Mouse (Mus musculus): ENCODE results near the gene Car5a. TPM values are rescaled to one million over a fixed set of nuclear protein-coding genes. Genes with fewer than 3 reads are reported as not detected.

Gene Car5a
- polyA plus RNA-seq, 1 experiment from 2014 or later, result 0.72 TPM

- no peak for ATAC-seq
- 85% methylated on average over 4 of the region's 4 CpGs for WGBS
Observed at GRCm38 (mm10) chr8:121930047-121930446, 14.7 kb downstream of the Car5a start.

GRCm38 (mm10) chr8:121927316-121927715 lies 17.4 kb downstream of the Car5a start:
- no peaks in the 10 kb centered on the region for H3K9me3 ChIP-seq (ENCODE audit: control insufficient read depth, low read length)
- no peaks in the 10 kb centered on the region for H3K36me3 ChIP-seq (ENCODE audit: control insufficient read depth, insufficient read depth)
- H3K27ac ChIP-seq (ENCODE audit: low read length), result no peak overlapping the region
- WGBS, result 37% methylated on average over 8 of the region's 8 CpGs
- peak; percentile 63; the same call in 1 of the 2 replicates for ATAC-seq
- H3K27me3 ChIP-seq (replicated peaks; ENCODE audit: control insufficient read depth, insufficient read depth, low read length), result no peaks in the 10 kb centered on the region
- no peak overlapping the region for H3K4me3 ChIP-seq (replicated peaks; ENCODE audit: low read length)
- no peaks in the 10 kb centered on the region for H3K4me1 ChIP-seq (replicated peaks; ENCODE audit: control insufficient read depth, insufficient read depth, low read length)
- no peak overlapping the region for H3K4me2 ChIP-seq (ENCODE audit: low read length)
- H3K9ac ChIP-seq (replicated peaks; ENCODE audit: low read depth, low read length), result no peak overlapping the region

More at GRCm38 (mm10) chr8:121930047-121930446, 14.7 kb downstream of the Car5a start:
- Histone ChIP-seq H3K27me3 (replicated peaks; ENCODE audit: control insufficient read depth, insufficient read depth, low read length) (no peaks in the 10 kb centered on the region), H3K9ac (replicated peaks; ENCODE audit: low read depth, low read length) (no peak overlapping the region), H3K36me3 (ENCODE audit: control insufficient read depth, insufficient read depth) (no peaks in the 10 kb centered on the region), H3K4me2 (ENCODE audit: low read length) (no peak overlapping the region), H3K27ac (ENCODE audit: low read length) (no peak overlapping the region), H3K9me3 (ENCODE audit: control insufficient read depth, low read length) (no peaks in the 10 kb centered on the region), H3K4me3 (replicated peaks; ENCODE audit: low read length) (no peak overlapping the region), H3K4me1 (replicated peaks; ENCODE audit: control insufficient read depth, insufficient read depth, low read length) (peaks cover 5% of the 10 kb centered on the region)

- no peaks in the 10 kb centered on the region for H3K36me3 ChIP-seq (ENCODE audit: control insufficient read depth, insufficient read depth)
- no peak overlapping the region for H3K27ac ChIP-seq (ENCODE audit: low read length)
- no peak overlapping the region for H3K9ac ChIP-seq (replicated peaks; ENCODE audit: low read depth, low read length)
- no peak for ATAC-seq
- no peaks in the 10 kb centered on the region for H3K4me1 ChIP-seq (replicated peaks; ENCODE audit: control insufficient read depth, insufficient read depth, low read length)
- no peak overlapping the region for H3K4me2 ChIP-seq (ENCODE audit: low read length)
- 71% methylated on average over 8 of the region's 8 CpGs for WGBS
- no peaks in the 10 kb centered on the region for H3K9me3 ChIP-seq (ENCODE audit: control insufficient read depth, low read length)
- no peaks in the 10 kb centered on the region for H3K27me3 ChIP-seq (replicated peaks; ENCODE audit: control insufficient read depth, insufficient read depth, low read length)
- H3K4me3 ChIP-seq (replicated peaks; ENCODE audit: low read length), result no peak overlapping the region
Observed at GRCm38 (mm10) chr8:121926266-121926665, 18.4 kb downstream of the Car5a start.

- Histone ChIP-seq H3K4me3 (replicated peaks; ENCODE audit: low read length) (no peak overlapping the region), H3K9me3 (ENCODE audit: control insufficient read depth, low read length) (no peaks in the 10 kb centered on the region), H3K9ac (replicated peaks; ENCODE audit: low read depth, low read length) (no peak overlapping the region), H3K27me3 (replicated peaks; ENCODE audit: control insufficient read depth, insufficient read depth, low read length) (no peaks in the 10 kb centered on the region), H3K27ac (ENCODE audit: low read length) (no peak overlapping the region), H3K4me2 (ENCODE audit: low read length) (no peak overlapping the region), H3K36me3 (ENCODE audit: control insufficient read depth, insufficient read depth) (no peaks in the 10 kb centered on the region), H3K4me1 (replicated peaks; ENCODE audit: control insufficient read depth, insufficient read depth, low read length) (no peaks in the 10 kb centered on the region)
- peak; percentile 52; the same call in 1 of the 2 replicates for ATAC-seq
- 31% methylated on average over 10 of the region's 10 CpGs for WGBS
Observed at GRCm38 (mm10) chr8:121925624-121926023, 19.1 kb downstream of the Car5a start.

- Histone ChIP-seq H3K27ac (ENCODE audit: low read length) (no peak overlapping the region), H3K27me3 (replicated peaks; ENCODE audit: control insufficient read depth, insufficient read depth, low read length) (no peaks in the 10 kb centered on the region), H3K9ac (replicated peaks; ENCODE audit: low read depth, low read length) (no peak overlapping the region), H3K9me3 (ENCODE audit: control insufficient read depth, low read length) (no peaks in the 10 kb centered on the region), H3K4me3 (replicated peaks; ENCODE audit: low read length) (no peak overlapping the region), H3K4me2 (ENCODE audit: low read length) (no peak overlapping the region), H3K36me3 (ENCODE audit: control insufficient read depth, insufficient read depth) (no peaks in the 10 kb centered on the region), H3K4me1 (replicated peaks; ENCODE audit: control insufficient read depth, insufficient read depth, low read length) (no peaks in the 10 kb centered on the region)
- no peak for ATAC-seq
- 90% methylated on average over 5 of the region's 5 CpGs for WGBS
Observed at GRCm38 (mm10) chr8:121924681-121925080, 20.0 kb downstream of the Car5a start.

GRCm38 (mm10) chr8:121922101-121922500 lies 22.6 kb downstream of the Car5a start:
- Histone ChIP-seq H3K4me3 (replicated peaks; ENCODE audit: low read length) (no peak overlapping the region), H3K36me3 (ENCODE audit: control insufficient read depth, insufficient read depth) (no peaks in the 10 kb centered on the region), H3K4me2 (ENCODE audit: low read length) (no peak overlapping the region), H3K9me3 (ENCODE audit: control insufficient read depth, low read length) (no peaks in the 10 kb centered on the region), H3K27ac (ENCODE audit: low read length) (no peak overlapping the region), H3K4me1 (replicated peaks; ENCODE audit: control insufficient read depth, insufficient read depth, low read length) (no peaks in the 10 kb centered on the region), H3K9ac (replicated peaks; ENCODE audit: low read depth, low read length) (no peak overlapping the region), H3K27me3 (replicated peaks; ENCODE audit: control insufficient read depth, insufficient read depth, low read length) (no peaks in the 10 kb centered on the region)
- ATAC-seq, result no peak
- WGBS, result 73% methylated on average over 8 of the region's 8 CpGs

GRCm38 (mm10) chr8:121921582-121921981 lies 23.1 kb downstream of the Car5a start:
- Histone ChIP-seq H3K27me3 (replicated peaks; ENCODE audit: control insufficient read depth, insufficient read depth, low read length) (no peaks in the 10 kb centered on the region), H3K4me2 (ENCODE audit: low read length) (no peak overlapping the region), H3K4me1 (replicated peaks; ENCODE audit: control insufficient read depth, insufficient read depth, low read length) (no peaks in the 10 kb centered on the region), H3K36me3 (ENCODE audit: control insufficient read depth, insufficient read depth) (no peaks in the 10 kb centered on the region), H3K4me3 (replicated peaks; ENCODE audit: low read length) (no peak overlapping the region), H3K9me3 (ENCODE audit: control insufficient read depth, low read length) (no peaks in the 10 kb centered on the region), H3K27ac (ENCODE audit: low read length) (no peak overlapping the region), H3K9ac (replicated peaks; ENCODE audit: low read depth, low read length) (no peak overlapping the region)
- 81% methylated on average over 8 of the region's 8 CpGs for WGBS
- no peak for ATAC-seq

GRCm38 (mm10) chr8:121919731-121920130 lies 25.0 kb downstream of the Car5a start:
- H3K4me2 ChIP-seq (ENCODE audit: low read length), result no peak overlapping the region
- no peaks in the 10 kb centered on the region for H3K9me3 ChIP-seq (ENCODE audit: control insufficient read depth, low read length)
- H3K27me3 ChIP-seq (replicated peaks; ENCODE audit: control insufficient read depth, insufficient read depth, low read length), result no peaks in the 10 kb centered on the region
- no peaks in the 10 kb centered on the region for H3K4me1 ChIP-seq (replicated peaks; ENCODE audit: control insufficient read depth, insufficient read depth, low read length)
- ATAC-seq, result no peak
- no peaks in the 10 kb centered on the region for H3K36me3 ChIP-seq (ENCODE audit: control insufficient read depth, insufficient read depth)
- H3K4me3 ChIP-seq (replicated peaks; ENCODE audit: low read length), result no peak overlapping the region
- no peak overlapping the region for H3K27ac ChIP-seq (ENCODE audit: low read length)
- H3K9ac ChIP-seq (replicated peaks; ENCODE audit: low read depth, low read length), result no peak overlapping the region
- WGBS, result 60% methylated on average over 3 of the region's 3 CpGs

- no peaks in the 10 kb centered on the region for H3K36me3 ChIP-seq (ENCODE audit: control insufficient read depth, insufficient read depth)
- H3K4me1 ChIP-seq (replicated peaks; ENCODE audit: control insufficient read depth, insufficient read depth, low read length), result no peaks in the 10 kb centered on the region
- H3K4me3 ChIP-seq (replicated peaks; ENCODE audit: low read length), result no peak overlapping the region
- no peaks in the 10 kb centered on the region for H3K27me3 ChIP-seq (replicated peaks; ENCODE audit: control insufficient read depth, insufficient read depth, low read length)
- no peaks in the 10 kb centered on the region for H3K9me3 ChIP-seq (ENCODE audit: control insufficient read depth, low read length)
- H3K4me2 ChIP-seq (ENCODE audit: low read length), result no peak overlapping the region
- H3K27ac ChIP-seq (ENCODE audit: low read length), result no peak overlapping the region
- H3K9ac ChIP-seq (replicated peaks; ENCODE audit: low read depth, low read length), result no peak overlapping the region
- no peak for ATAC-seq
- WGBS, result 88% methylated on average over 4 of the region's 4 CpGs
Observed at GRCm38 (mm10) chr8:121919158-121919557, 25.5 kb downstream of the Car5a start.

GRCm38 (mm10) chr8:121913378-121913777 lies 31.3 kb downstream of the Car5a start:
- Histone ChIP-seq H3K4me2 (ENCODE audit: low read length) (no peak overlapping the region), H3K36me3 (ENCODE audit: control insufficient read depth, insufficient read depth) (no peaks in the 10 kb centered on the region), H3K9me3 (ENCODE audit: control insufficient read depth, low read length) (no peaks in the 10 kb centered on the region), H3K27me3 (replicated peaks; ENCODE audit: control insufficient read depth, insufficient read depth, low read length) (no peaks in the 10 kb centered on the region), H3K4me1 (replicated peaks; ENCODE audit: control insufficient read depth, insufficient read depth, low read length) (no peaks in the 10 kb centered on the region), H3K4me3 (replicated peaks; ENCODE audit: low read length) (no peak overlapping the region), H3K9ac (replicated peaks; ENCODE audit: low read depth, low read length) (no peak overlapping the region), H3K27ac (ENCODE audit: low read length) (no peak overlapping the region)
- ATAC-seq, result no peak
- 85% methylated on average over 8 of the region's 8 CpGs for WGBS

All from forebrain, embryonic 16.5 days (tissue).